Mouse (Mus musculus) hematopoietic stem cell, adult 5-6 weeks (primary cell): ENCODE measurements around the gene Map7d2. TPM values are rescaled to one million over a fixed set of nuclear protein-coding genes. Genes with fewer than 3 reads are reported as not detected.

Source experiments
- ATAC-seq, 2 experiments: fragments of 125-278 bp in 1 of 2; replicated peaks in 1 of 2; 2 replicates each; pipeline ENCODE4 v1.8.0; 2016 to 2017; ENCODE audit warnings: inconsistent platforms in 2 of 2, mild to moderate bottlenecking in 2 of 2, moderate number of reproducible peaks in 2 of 2, low read depth in 1 of 2, moderate TSS enrichment in 1 of 2; ENCODE audit not compliant: low FRiP score in 2 of 2, poor library complexity in 2 of 2, severe bottlenecking in 2 of 2, insufficient read depth in 1 of 2, low TSS enrichment in 1 of 2
- total RNA-seq: library from RNA; stranded (forward); fragments of 172-1452, 232-1000 nt; gene quantifications from 2 replicates; pipeline ENCODE4 v1.2.3, GENCODE M21; 2017

Gene Map7d2
- total RNA-seq, 1 experiment from 2014 or later = 4.1 TPM

GRCm38 (mm10) chrX:159503181-159503580 is 88.8 kb downstream of the Map7d2 start:
- no peak for ATAC-seq

DNA sequence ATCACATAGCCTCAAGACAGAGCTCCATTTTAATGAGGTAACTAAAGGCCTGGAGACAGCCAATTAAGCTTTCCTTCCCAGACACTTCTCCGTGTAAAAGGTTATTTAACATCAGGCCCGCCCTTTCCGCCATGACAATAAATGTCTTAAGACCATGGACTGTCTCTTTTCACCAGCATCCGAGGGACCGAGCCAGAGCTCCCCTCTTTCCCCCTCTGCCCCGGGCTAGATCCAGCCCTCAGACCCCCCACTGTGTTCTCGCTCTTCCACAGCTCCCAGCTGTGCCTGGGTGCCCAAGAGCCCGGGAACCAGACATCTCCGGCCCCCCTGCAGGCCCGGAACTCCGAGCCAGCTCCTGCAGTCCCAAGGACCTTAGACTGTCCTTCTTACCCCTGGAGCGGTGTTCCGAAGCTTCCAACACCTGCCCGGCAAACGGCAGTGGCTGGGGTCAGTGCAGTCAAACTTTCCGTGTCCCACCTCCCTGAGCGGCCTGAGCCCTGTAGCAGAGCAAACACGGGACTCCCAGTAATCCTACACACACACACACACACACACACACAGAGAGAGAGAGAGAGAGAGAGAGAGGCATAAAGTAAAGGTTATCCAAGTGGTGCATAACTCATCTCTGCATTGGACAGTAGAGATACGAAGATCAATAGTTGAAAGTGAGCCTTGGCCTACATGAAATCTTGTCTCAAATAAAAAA is 94.1 kb downstream of the Map7d2 start:
- peak; percentile 30 to 39 for ATAC-seq

GRCm38 (mm10) chrX:159509042-159509441 is 94.7 kb downstream of the Map7d2 start:
- peak; percentile 92 to 94 for ATAC-seq

- ATAC-seq = no peak
Observed at GRCm38 (mm10) chrX:159509847-159510715, 95.7 kb downstream of the Map7d2 start.

GRCm38 (mm10) chrX:159510716-159511051 is 96.3 kb downstream of the Map7d2 start:
- ATAC-seq = no peak

- ATAC-seq = no peak
Observed at GRCm38 (mm10) chrX:159515599-159515998, 101.2 kb downstream of the Map7d2 start.

DNA sequence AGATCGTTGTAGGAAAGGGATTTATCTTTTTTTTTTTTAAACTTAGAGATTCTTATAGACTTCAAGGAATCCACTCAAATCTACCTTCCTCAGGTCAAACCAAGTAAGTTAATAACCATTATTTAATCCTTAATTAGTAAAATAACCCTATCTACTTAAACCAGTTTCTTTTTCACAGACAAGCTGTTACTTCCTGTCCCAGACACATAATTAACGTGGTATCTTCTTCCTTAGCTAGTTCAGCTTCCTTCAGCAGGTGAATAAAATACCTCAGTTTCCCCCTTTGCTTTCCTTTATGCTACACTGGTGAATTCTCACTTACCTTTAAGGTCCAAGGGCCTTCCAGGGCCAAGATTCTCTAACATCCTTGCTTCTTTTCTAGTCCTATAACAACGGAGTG is 107.4 kb downstream of the Map7d2 start:
- ATAC-seq = no peak

DNA sequence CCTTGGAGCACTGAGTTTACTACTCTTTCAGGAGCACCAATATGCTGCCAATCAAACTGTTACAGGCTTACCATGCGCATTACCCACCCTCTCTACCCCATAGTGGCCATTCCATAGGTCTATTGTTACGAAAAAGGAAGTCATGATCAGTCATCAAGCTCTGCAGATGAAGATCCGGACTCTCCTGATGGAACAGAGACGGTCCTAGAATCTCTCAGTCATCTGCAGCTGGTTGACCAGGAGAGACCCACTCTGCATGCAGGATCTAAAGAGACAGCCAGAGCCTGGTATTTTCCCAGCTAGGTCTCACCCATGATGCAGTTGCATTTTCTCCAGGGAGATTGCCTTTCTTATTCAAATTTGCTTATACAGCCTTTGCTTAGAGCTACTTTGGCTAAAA is 108.3 kb downstream of the Map7d2 start:
- no peak for ATAC-seq

GRCm38 (mm10) chrX:159526388-159526787 is 112.0 kb downstream of the Map7d2 start, which contains the start of gene Bclaf3:
Gene Bclaf3, plus strand, starts transcription at chrX:159526688.
- ATAC-seq = no peak

DNA sequence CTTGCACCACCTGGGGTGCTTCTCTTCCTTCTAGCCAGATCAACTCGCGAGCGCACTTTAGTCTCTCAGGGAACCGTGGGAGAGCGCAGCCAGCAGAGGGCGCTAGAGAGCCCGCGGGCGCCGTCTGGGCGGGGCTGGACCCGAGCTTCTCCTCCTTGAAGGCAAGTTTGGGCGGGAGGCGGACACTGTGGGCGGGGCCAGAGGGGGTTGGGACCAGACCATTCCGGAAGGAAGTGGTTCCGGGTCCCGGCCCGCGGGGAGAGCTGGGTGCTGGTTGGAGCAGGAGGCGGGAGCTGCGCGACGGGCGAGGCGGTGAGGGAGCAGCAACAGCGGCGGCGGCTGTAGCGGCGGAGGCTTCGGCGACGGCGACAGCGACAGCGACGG is 118.0 kb downstream of the Map7d2 start:
- ATAC-seq = peak; percentile 97 to 99

DNA sequence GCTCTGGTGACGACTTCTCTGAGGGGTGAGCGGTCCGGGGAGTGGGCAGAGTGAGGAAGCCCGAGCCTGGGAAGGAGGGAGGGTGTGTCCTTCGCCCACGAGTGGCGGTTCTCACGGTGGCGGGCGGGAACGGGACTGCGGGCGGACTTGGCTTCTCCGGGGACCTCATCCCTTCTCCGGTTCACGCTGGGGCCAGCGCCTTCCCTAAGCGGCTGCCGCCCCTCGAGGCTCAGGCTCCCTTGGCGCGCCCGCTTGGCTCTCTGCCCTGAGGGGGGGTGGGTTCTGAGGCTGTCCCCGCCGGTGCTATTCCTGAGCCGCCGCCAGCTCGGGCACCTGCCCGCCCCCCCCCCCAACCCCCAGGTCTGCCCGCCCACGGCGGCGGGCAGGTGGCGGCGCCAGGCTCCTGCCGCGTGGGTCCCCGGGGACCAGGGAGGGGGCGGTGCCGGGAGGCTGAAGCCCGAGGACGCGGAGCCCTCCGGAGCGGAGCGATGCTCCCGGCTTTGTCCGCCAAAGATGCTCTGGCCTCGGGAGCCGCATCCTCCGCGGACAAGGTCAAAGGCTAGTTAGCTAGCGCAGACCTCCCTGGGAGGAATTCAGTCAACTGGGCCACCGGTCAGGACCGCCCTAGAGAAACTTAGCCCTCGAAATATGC is 118.6 kb downstream of the Map7d2 start:
- no peak for ATAC-seq

- no peak for ATAC-seq
Observed at GRCm38 (mm10) chrX:159541936-159542335, 127.6 kb downstream of the Map7d2 start.

DNA sequence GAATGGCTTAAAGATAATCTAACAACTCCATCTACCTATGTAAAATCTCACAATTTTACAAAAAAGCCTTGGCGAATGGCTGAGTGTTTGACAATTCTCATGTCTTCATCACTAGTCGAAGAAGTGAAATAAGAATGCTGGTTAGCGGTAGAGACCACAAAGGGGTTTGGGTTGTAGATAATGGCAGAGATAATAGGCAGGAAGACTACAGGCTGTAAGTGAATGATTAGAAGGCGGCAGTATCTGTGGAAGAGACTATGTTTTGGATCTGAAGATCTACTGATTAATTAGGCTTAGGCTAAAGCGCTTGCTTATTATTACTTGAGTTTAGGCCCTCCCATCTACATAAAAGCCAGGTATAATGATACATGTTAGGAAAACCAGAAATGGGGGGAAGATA is 132.7 kb downstream of the Map7d2 start:
- no peak for ATAC-seq

Other genes with a start within 250 kb of the Map7d2 start
- gene Rps6ka3, start 204.3 kb upstream of the Map7d2 start, total RNA-seq = 76.3 and 79.5 TPM in 2 replicates
- 60.3 and 75.3 TPM in 2 replicates for gene Eif1ax, start 42.4 kb upstream of the Map7d2 start, total RNA-seq
- gene Bclaf3, start 112.1 kb downstream of the Map7d2 start, total RNA-seq = 98.0 and 106 TPM in 2 replicates
- gene Sh3kbp1, start 212.7 kb downstream of the Map7d2 start, total RNA-seq = 88.6 and 110 TPM in 2 replicates